Comparison of ENCODE assay signal across 8 mouse cellular contexts in the genomic region with DNA sequence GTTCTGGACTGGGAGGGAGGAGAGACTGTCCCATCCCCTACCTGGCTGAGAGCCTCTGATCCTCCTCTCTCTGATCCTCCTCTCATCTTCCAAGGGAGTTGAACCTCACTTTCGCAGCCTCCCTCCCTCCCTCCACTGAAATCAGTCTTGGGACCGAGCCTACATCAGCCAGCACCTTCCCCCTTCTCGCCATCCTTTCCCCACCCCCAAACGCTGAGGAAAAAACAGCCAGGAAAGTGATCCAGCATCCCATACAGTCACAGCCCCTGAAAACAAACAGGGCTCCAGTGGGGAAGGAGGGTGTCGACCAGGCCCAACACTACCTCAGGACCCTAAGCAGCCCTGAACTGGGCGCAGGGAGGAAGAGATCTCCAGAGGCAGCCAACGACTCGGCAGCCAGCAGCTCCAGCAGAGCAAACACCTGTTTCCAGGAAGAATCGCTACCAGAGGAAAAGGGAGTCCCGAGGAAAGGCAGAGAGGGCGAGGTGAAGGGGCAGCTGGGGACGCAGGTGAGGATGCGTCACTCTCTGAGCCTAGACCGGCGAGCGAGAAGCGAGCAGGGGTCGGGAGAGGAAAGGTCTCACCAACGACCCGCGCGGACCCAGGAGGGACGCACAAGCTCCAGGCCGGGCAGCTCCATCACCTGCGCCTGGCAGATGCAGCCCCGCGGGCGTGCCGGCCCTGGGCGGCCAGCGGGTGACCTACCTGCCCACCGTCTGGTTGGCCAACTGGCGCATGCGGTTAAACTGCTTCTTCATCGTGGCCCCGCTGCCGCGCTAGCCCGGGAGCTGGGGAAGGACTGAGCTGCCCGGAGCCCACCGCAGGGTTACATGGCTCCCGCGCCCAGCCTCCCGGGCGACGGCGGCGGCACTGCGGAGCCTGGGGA. TPM values are rescaled to one million over a fixed set of nuclear protein-coding genes. Genes with fewer than 3 reads are reported as not detected.
DNase-seq lines count a peak whose midpoint lies in the region; ATAC-seq lines count a peak whose summit lies in the region.

No protein-coding gene starts in this region.

- DNase-seq in cerebellum, postnatal 10 days: peak; percentile 79 to 80
- peak; percentile 10 to 24 for DNase-seq in layer of hippocampus, postnatal 36 days
- DNase-seq in lung, postnatal 10 days: peak; percentile 11
- DNase-seq in spleen, adult 12 weeks (ENCODE audit: low spot score): no peak

- H3K27me3 ChIP-seq in megakaryocyte, embryonic 14.5 days (replicated peaks): peaks cover 26% of the 10 kb centered on the region
- 0 out of 2 replicates have a peak, but pooled peaks cover 3% of the 10 kb centered on the region for H3K27me3 ChIP-seq in heart, embryonic 15.5 days
- no peaks in the 10 kb centered on the region for H3K27me3 ChIP-seq in stomach, embryonic 16.5 days (ENCODE audit: control insufficient read depth, insufficient read depth, low read length)

- no peak for ATAC-seq in megakaryocyte, adult 5-6 weeks (ENCODE audit: poor library complexity, severe bottlenecking)
- ATAC-seq in heart, embryonic 15.5 days (replicated peaks; ENCODE audit: insufficient number of reproducible peaks, insufficient read depth, low FRiP score, low read depth): peak; percentile 56
- ATAC-seq in stomach, embryonic 16.5 days (ENCODE audit: insufficient read depth, low FRiP score): peak; percentile 71

- H3K4me2 ChIP-seq in heart, embryonic 15.5 days: peak overlapping the region; percentile 95
- peak overlapping the region; percentile 97 for H3K4me2 ChIP-seq in stomach, embryonic 16.5 days (ENCODE audit: low read depth, low read length)

- 1% methylated on average over 49 of the region's 49 CpGs for whole genome bisulfite sequencing in heart, embryonic 15.5 days
- 1% methylated on average over 49 of the region's 49 CpGs for WGBS in stomach, embryonic 16.5 days

- H3K4me1 ChIP-seq in megakaryocyte, embryonic 14.5 days: peaks cover 11% of the 10 kb centered on the region
- peaks cover 24% of the 10 kb centered on the region for H3K4me1 ChIP-seq in heart, embryonic 15.5 days (replicated peaks)
- H3K4me1 ChIP-seq in stomach, embryonic 16.5 days (ENCODE audit: control insufficient read depth, insufficient read depth, low read length): 0 out of 2 replicates have a peak, but pooled peaks cover 8% of the 10 kb centered on the region

- peaks cover 21% of the 10 kb centered on the region for H3K9me3 ChIP-seq in megakaryocyte, embryonic 14.5 days
- H3K9me3 ChIP-seq in heart, embryonic 15.5 days (replicated peaks): no peaks in the 10 kb centered on the region
- H3K9me3 ChIP-seq in stomach, embryonic 16.5 days (replicated peaks; ENCODE audit: control insufficient read depth, low read length): no peaks in the 10 kb centered on the region

- H3K4me3 ChIP-seq in megakaryocyte, embryonic 14.5 days (replicated peaks): peak overlapping the region; percentile 89
- H3K4me3 ChIP-seq in heart, embryonic 15.5 days: peak overlapping the region; percentile 80
- H3K4me3 ChIP-seq in stomach, embryonic 16.5 days (replicated peaks; ENCODE audit: low read length): peak overlapping the region; percentile 88

- peak overlapping the region; percentile 26; the same call in 1 of the 2 replicates for H3K27ac ChIP-seq in heart, embryonic 15.5 days
- no peak overlapping the region; the same call in 1 of the 2 replicates for H3K27ac ChIP-seq in stomach, embryonic 16.5 days (ENCODE audit: low read length)

- no peaks in the 10 kb centered on the region for H3K36me3 ChIP-seq in megakaryocyte, embryonic 14.5 days (replicated peaks; ENCODE audit: low read length)
- no peaks in the 10 kb centered on the region for H3K36me3 ChIP-seq in heart, embryonic 15.5 days
- no peaks in the 10 kb centered on the region for H3K36me3 ChIP-seq in stomach, embryonic 16.5 days (ENCODE audit: control insufficient read depth, insufficient read depth, low read length)

- peak overlapping the region; percentile 80 for H3K9ac ChIP-seq in heart, embryonic 15.5 days
- H3K9ac ChIP-seq in stomach, embryonic 16.5 days (ENCODE audit: low read length): peak overlapping the region; percentile 90

RNA-seq across cellular contexts. Expression of gene Arhgap44, which starts 0.6 kb away (rescaled TPM):
- 0.03 TPM in 1 of 2 replicates, not detected in the other for polyA plus RNA-seq in megakaryocyte, embryonic 14.5 days (2012; ENCODE audit: insufficient read depth, low replicate concordance)
- total RNA-seq in megakaryocyte, adult 5-6 weeks (2015): not detected in 2 replicates
- not detected in 2 replicates for total RNA-seq in megakaryocyte, adult 5-6 weeks (2017)
- polyA plus RNA-seq in heart, embryonic 15.5 days (2015; fragmentation: Nextera tagmentation; extraction: Ambion mirVana): 10.5 and 12.9 TPM in 2 replicates
- 100 to 1,000 TPM; 111 to 114 TPM for total RNA-seq in layer of hippocampus, postnatal 36 days (2021)
- polyA plus RNA-seq in stomach, embryonic 16.5 days (2015; fragmentation: Nextera tagmentation; extraction: Ambion mirVana): 5.5 and 5.9 TPM in 2 replicates

RNA-seq across cellular contexts. Expression of gene 1700086D15Rik, which starts 2.4 kb away (rescaled TPM):
- not detected in 2 replicates for polyA plus RNA-seq in megakaryocyte, embryonic 14.5 days (2012; ENCODE audit: insufficient read depth, low replicate concordance)
- total RNA-seq in megakaryocyte, adult 5-6 weeks (2015): not detected in 2 replicates
- not detected in 2 replicates for total RNA-seq in megakaryocyte, adult 5-6 weeks (2017)
- polyA plus RNA-seq in heart, embryonic 15.5 days (2015; fragmentation: Nextera tagmentation; extraction: Ambion mirVana): 0.11 TPM in 1 of 2 replicates, not detected in the other
- total RNA-seq in layer of hippocampus, postnatal 36 days (2021): 1 to 10 TPM; 2.6 to 3.5 TPM
- not detected in 2 replicates for polyA plus RNA-seq in stomach, embryonic 16.5 days (2015; fragmentation: Nextera tagmentation; extraction: Ambion mirVana)
